ENCODE assay signal across 8 mouse cellular contexts in genomic region chr15:28154822-28155501, GRCm38 (mm10). TPM values are rescaled to one million over a fixed set of nuclear protein-coding genes. Genes with fewer than 3 reads are reported as not detected.
DNase-seq lines count a peak whose midpoint lies in the region; ATAC-seq lines count a peak whose summit lies in the region.

No protein-coding gene starts in this region.

- WGBS in heart, embryonic 10.5 days = 8% methylated on average over 27 of the region's 27 CpGs
- 11% methylated on average over 26 of the region's 27 CpGs for WGBS in heart, embryonic 15.5 days
- whole genome bisulfite sequencing in liver, embryonic 15.5 days (ENCODE audit: insufficient replicate concordance) = 9% methylated on average over 27 of the region's 27 CpGs

- peaks cover 4% of the 10 kb centered on the region; the same call in 1 of the 2 replicates for H3K27me3 ChIP-seq in heart, embryonic 10.5 days (ENCODE audit: insufficient read depth, poor library complexity, severe bottlenecking)
- H3K27me3 ChIP-seq in heart, embryonic 15.5 days = 0 out of 2 replicates have a peak, but pooled peaks cover 6% of the 10 kb centered on the region
- H3K27me3 ChIP-seq in liver, embryonic 15.5 days = peaks cover 8% of the 10 kb centered on the region; the same call in 1 of the 2 replicates

- peak overlapping the region; percentile 47; the same call in 1 of the 2 replicates for H3K27ac ChIP-seq in heart, embryonic 10.5 days
- no peak overlapping the region for H3K27ac ChIP-seq in heart, embryonic 15.5 days
- no peak overlapping the region for H3K27ac ChIP-seq in liver, embryonic 15.5 days (replicated peaks)

- no peak for ATAC-seq in heart, embryonic 15.5 days (replicated peaks; ENCODE audit: insufficient number of reproducible peaks, insufficient read depth, low FRiP score, low read depth)
- no peak for ATAC-seq in liver, embryonic 15.5 days (ENCODE audit: insufficient read depth)

- peak overlapping the region; percentile 40; the same call in 1 of the 2 replicates for H3K9ac ChIP-seq in heart, embryonic 15.5 days
- H3K9ac ChIP-seq in liver, embryonic 15.5 days = no peak overlapping the region

- no peaks in the 10 kb centered on the region for H3K36me3 ChIP-seq in heart, embryonic 10.5 days
- no peaks in the 10 kb centered on the region for H3K36me3 ChIP-seq in heart, embryonic 15.5 days
- H3K36me3 ChIP-seq in liver, embryonic 15.5 days (replicated peaks) = no peaks in the 10 kb centered on the region

- H3K4me2 ChIP-seq in heart, embryonic 15.5 days = peak overlapping the region; percentile 73
- H3K4me2 ChIP-seq in liver, embryonic 15.5 days = peak overlapping the region; percentile 36

- intact Hi-C loops in gastrocnemius, postnatal 14 days (cut with DNase I; ENCODE audit: low total_unique reads) = no loop called here

- H3K4me1 ChIP-seq in heart, embryonic 10.5 days = peaks cover 14% of the 10 kb centered on the region
- H3K4me1 ChIP-seq in heart, embryonic 15.5 days (replicated peaks) = peaks cover 9% of the 10 kb centered on the region
- no peaks in the 10 kb centered on the region for H3K4me1 ChIP-seq in liver, embryonic 15.5 days (replicated peaks)

- peak overlapping the region; percentile 56 for H3K4me3 ChIP-seq in heart, embryonic 10.5 days
- peak overlapping the region; percentile 41 for H3K4me3 ChIP-seq in heart, embryonic 15.5 days
- no peak overlapping the region for H3K4me3 ChIP-seq in liver, embryonic 15.5 days (replicated peaks)

- no peaks in the 10 kb centered on the region for H3K9me3 ChIP-seq in heart, embryonic 10.5 days
- H3K9me3 ChIP-seq in heart, embryonic 15.5 days (replicated peaks) = no peaks in the 10 kb centered on the region
- no peaks in the 10 kb centered on the region for H3K9me3 ChIP-seq in liver, embryonic 15.5 days (replicated peaks)

- peak; percentile 83 for DNase-seq in heart, embryonic 10.5 days (ENCODE audit: low spot score)
- DNase-seq in heart, adult 8-10 months (ENCODE audit: low spot score) = no peak
- peak; percentile 81 for DNase-seq in embryo, embryonic 10.5 days (ENCODE audit: low spot score)
- DNase-seq in layer of hippocampus, adult 18-20 months (ENCODE audit: low spot score in 2 of 2) = peak; percentile 34 to 55
- DNase-seq in right cerebral cortex, adult 2 months (ENCODE audit: low spot score in 2 of 2) = peak; percentile 58 to 71
- DNase-seq in gastrocnemius, postnatal 14 days = no peak

RNA-seq across cellular contexts. Expression of gene Dnah5, which starts 48.6 kb away (rescaled TPM):
- polyA plus RNA-seq in heart, embryonic 10.5 days (2016; fragmentation: Nextera tagmentation; extraction: Ambion mirVana) = 0.01 and 0.04 TPM in 2 replicates
- total RNA-seq in heart, adult 8-10 months (2022) = under 1 TPM in 2 of 4 experiments, not detected in 2; 0.03 to 0.09 TPM
- polyA plus RNA-seq in heart, embryonic 15.5 days (2015; fragmentation: Nextera tagmentation; extraction: Ambion mirVana) = 0.03 and 0.04 TPM in 2 replicates
- 1 to 10 TPM; 3.4 to 3.8 TPM for total RNA-seq in layer of hippocampus, adult 18-20 months (2021)
- not detected in 2 replicates for polyA plus RNA-seq in liver, embryonic 15.5 days (2015; fragmentation: Nextera tagmentation; extraction: Ambion mirVana)
- under 1 TPM in 1 of 2 experiments, not detected in 1; 0.02 TPM for total RNA-seq in gastrocnemius, postnatal 14 days (2021)

Comparison
In these comparisons a context has a peak if more than half of its experiments do, and no peak if none do; other contexts are left out.
1. DNase-seq: peak in heart, embryonic 10.5 days (single experiment), embryo, embryonic 10.5 days (single experiment), layer of hippocampus, adult 18-20 months (2 of 2) and right cerebral cortex, adult 2 months (2 of 2); none in heart, adult 8-10 months (single experiment) and gastrocnemius, postnatal 14 days (single experiment).
2. RNA of gene Dnah5, which starts 48.6 kb away (total RNA-seq): 3.4 to 3.8 TPM in layer of hippocampus, adult 18-20 months; 0.03 to 0.09 TPM in heart, adult 8-10 months and 0.02 TPM in gastrocnemius, postnatal 14 days; every median in the first group is over 4 times any median in the second.